Mouse (Mus musculus) megakaryocyte, embryonic 14.5 days (primary cell): ENCODE measurements around the gene Dnaic1.

Source experiments
- FLI1 ChIP-seq: IDR thresholded peaks from 2 replicates; pipeline ENCODE4 v1.6.1; 2012; ENCODE audit warnings: low read length, inconsistent platforms, mixed read lengths
- GATA1 ChIP-seq: IDR thresholded peaks from 3 replicates; pipeline ENCODE4 v1.6.1; 2012; ENCODE audit warnings: mixed read lengths, low read length, inconsistent platforms, borderline replicate concordance

DNA sequence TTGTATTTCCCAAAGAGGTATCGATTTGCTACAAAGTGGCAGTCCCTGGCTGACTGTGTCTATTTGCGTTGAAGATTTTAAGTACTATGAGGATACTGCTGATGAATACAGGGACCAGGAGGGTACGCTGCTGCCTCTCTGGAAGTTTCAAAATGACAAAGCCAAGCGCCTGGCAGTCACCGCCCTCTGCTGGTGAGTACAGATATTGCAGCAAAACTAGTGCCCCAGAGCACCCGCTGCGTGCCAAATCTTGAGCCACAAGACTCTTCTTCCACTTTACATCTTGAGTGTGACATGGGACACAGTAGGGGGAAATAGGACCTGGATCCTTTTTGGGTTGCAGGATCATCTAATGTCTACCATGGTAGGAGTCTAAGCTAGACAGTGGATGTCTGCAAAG, 44.6 kb downstream of the Dnaic1 start:
- TF ChIP-seq GATA1 (no peak), FLI1 (no peak)
